Mouse (Mus musculus) layer of hippocampus, adult 9-11 months (tissue): Measurements from ENCODE around the gene Tbx15.

Source experiments
- DNase-seq: peaks from one replicate; pipeline ENCODE4 v3.0.0; 2022

Tbx15 gene

GRCm38 (mm10) chr3:99240213-99240720 is at the start of gene Tbx15:
Gene Tbx15 (plus strand): TSS chr3:99240381.
- DNase-seq: no peak

DNA sequence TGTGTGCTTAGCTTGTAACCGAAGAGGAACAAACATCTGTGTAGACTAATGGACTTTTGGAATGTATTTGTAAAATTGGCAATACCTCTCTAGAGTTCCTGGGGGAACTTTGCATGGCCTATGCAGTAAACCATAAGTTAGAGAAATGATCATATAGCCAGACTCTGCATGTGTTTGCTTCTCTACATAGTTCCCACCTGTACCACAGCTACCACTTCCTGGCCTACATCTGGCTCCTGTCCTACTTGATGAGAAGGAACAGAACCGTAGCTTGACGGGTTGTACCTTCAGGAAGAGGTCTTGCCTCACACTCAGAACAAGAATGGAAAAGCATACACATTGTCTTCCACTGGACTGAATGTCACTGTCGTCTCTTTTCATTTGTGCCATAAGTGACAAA is 46.6 kb upstream of the Tbx15 start:
- DNase-seq: no peak

DNA sequence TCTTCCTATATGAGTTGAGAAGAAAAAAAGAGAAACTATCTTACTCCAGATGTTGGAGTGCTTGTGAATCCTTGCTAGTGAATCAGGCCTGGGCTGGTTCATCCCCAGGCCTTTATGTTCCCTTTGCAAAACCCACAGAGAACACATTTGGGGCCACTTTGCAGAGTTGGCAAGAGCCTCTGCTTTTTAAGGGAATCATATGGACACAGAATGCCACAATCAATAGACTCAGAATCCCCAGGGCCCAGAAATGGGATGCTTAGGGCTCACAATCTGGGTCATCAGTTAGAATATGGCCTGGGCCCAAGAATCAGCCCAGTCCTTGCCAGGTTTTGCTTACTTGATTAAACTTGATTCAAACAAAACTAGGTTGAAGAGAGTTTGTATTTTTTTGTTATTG is 36.9 kb upstream of the Tbx15 start:
- DNase-seq: no peak

GRCm38 (mm10) chr3:99208416-99208815 is 31.8 kb upstream of the Tbx15 start:
- DNase-seq: no peak

GRCm38 (mm10) chr3:99211105-99211698 is 29.0 kb upstream of the Tbx15 start:
- no peak for DNase-seq

- no peak for DNase-seq
These were observed 12.4 kb upstream of the Tbx15 start for GRCm38 (mm10) chr3:99227807-99228206.

- DNase-seq: no peak
These were observed 6.5 kb upstream of the Tbx15 start for GRCm38 (mm10) chr3:99233393-99234318.

DNA sequence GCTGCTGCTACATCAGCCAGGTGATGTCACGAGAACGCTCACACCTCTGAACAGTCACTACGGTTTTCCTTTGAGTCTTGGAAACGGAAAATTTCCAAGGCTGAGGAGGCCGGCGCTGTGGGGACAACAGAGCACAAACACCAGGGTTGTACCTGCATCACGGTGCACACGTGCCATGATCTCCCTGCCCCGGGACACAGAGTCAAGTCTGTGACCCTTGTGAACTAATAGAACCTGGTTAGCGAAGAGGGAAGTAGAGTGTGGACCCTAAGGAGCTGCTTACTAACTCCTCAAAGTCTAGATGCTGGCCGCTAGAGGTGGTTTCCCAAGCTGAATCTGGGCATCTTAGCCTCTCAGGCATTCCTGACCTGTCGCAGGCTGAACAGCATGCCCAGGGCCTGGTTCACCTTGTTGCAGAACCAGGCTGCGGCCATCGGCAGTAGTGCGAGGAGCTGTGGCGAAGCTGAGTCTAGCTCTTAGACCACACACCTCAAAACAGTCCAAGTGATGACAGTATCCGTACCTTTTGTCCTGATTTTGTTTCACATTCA is 5.8 kb upstream of the Tbx15 start:
- no peak for DNase-seq

- no peak for DNase-seq
These were observed 4.9 kb upstream of the Tbx15 start for GRCm38 (mm10) chr3:99235116-99235803.

DNA sequence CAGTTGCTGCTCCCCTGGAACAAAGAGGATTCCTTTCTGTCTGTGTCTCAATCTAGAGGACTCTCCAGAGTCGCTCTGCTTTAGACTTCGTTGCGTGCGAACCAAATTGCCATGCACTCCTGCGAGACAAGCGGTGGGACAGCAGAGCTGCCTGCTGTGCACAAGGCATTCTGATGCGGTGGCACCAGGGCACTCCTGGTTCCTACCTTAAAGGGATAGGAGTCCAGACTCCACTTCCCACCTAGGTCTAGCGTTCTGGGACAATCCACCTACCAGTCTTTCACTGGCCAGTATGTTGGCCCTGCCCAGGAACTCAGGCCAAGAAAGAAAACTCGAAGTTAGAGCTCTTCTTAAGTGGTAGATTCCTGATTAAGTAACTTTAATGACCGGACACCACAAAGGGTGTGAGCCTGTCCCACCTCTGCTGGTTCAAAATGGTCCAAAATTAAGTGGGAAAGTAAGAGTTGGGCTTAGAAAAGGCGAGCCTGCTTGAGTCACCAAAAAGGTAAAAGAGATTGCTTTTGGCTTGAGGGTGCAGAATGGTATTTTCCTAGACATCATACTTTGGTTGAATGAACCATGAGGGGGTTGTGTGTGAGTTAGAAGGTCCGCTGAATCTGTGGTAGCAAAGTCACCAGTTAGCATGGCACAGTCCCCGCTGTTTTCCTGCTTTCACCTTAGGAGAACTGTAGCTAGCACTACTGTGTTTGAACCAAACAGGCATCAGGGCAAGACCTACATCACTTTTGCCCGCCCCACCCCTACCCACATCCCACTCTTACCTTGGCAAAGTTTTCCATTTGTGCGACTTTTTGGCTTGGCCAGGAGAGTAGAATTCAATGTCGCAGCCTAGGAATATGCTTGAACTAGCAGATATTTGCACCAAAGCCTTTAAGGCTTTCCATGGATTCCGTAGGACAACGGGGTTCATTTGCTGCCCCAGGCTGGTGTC is 4.1 kb upstream of the Tbx15 start:
- DNase-seq: no peak

- DNase-seq: no peak
These were observed 1.5 kb upstream of the Tbx15 start for GRCm38 (mm10) chr3:99238691-99239090.

- no peak for DNase-seq
These were observed 708 bp upstream of the Tbx15 start for GRCm38 (mm10) chr3:99239301-99240045.

DNA sequence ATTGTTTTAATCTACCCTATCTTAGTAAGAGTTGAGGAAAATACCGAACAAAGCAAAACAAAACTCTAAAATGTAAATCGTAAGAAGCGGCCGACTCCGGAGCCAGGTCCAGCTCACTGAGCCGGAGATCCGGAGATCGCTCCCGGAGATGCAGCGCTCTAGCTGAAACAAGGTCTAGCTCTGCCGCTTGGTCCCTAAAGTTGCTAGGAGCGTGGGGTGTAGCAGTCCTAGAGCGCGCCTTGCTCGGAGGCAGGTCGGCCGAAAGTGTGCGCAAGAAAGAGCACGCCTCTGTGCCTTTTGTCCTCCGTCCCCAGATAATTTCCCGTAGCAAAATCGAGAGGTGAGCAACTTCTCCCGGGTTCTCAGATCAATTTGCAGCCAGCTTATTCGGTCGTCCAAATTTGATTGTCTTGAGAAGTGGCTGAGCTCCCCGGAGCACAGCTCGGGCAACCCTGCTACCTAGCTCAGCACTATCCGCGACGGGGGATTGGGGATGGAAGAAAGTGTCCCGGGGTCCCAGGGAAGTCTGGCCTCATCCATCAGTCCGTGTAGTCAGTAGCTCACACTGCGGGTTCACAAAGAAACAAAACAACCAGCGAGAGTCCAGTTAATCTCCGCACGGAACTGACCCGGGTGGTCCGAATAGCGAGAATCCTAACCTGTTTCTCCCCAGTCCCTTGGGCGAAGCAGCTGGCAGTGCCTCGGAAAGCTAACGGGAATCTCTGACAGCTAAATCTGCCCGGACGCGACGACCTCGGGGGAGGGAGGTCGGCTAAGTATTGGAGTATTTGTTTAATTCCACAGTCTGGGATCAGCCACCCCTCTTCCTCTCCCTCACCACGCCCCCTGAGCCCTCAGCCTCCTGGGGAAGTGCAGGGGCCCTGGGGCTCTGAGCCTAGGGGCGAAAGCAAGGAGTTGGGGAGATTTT is 894 bp downstream of the Tbx15 start:
- DNase-seq: no peak

GRCm38 (mm10) chr3:99242481-99242880 is 2.3 kb downstream of the Tbx15 start:
- no peak for DNase-seq

- no peak for DNase-seq
These were observed 5.2 kb downstream of the Tbx15 start for GRCm38 (mm10) chr3:99245341-99245740.

DNA sequence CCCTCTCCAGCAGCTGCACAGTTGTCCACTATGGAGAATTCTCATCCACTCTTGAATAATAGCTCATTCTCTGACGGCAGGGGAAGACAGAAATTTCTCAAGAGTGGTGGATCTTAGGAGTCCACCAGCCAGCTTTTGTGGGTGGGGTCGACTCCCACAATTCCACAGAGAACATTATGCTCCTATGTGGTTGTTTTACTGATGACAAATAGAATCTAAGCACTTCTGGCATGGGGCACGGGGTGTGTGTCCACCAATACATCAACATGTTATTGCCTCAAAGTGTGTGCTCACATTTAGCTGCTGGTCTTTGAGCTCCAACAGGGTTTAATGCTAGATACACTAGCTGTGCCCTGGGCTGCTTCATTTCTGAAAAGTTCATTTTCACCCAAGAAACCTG is 6.4 kb downstream of the Tbx15 start:
- DNase-seq: no peak

DNA sequence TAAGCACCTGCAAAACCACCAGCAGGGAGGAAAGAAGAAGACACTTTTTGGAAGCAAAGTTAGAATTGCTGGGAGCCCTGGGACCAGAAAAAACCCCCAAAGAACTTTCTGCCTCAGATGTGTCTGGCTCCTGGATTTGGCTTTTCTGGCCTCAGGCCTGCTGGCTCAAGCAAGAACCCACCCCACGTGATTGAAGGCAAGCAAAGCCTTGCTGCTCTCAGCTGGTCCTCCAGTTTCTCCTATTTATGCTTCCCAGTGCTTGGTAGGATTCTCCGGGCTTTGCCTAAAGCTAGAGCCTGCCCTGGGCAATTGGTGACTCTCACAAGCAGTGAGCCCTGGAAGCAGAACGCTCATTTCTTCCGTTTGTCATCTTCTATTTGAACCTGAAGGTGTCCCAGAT is 7.4 kb downstream of the Tbx15 start:
- no peak for DNase-seq

GRCm38 (mm10) chr3:99247996-99248801 is 8.0 kb downstream of the Tbx15 start:
- DNase-seq: no peak

GRCm38 (mm10) chr3:99248831-99249550 is 8.8 kb downstream of the Tbx15 start:
- no peak for DNase-seq
